Mouse (Mus musculus): ENCODE results near the gene Gpr182.
"Not testable (repeated sequence)": the region's sequence is repeated elsewhere in the genome, so short reads cannot be mapped to it uniquely, and the experiment has no call there.

The Gpr182 gene

GRCm38 (mm10) chr10:127751548-127751947 lies at the start of gene Gpr182:
Gpr182 (minus strand) TSS chr10:127751732.
- in situ Hi-C loops (cut with MboI, MseI), result no loop called here

GRCm38 (mm10) chr10:127800891-127801290 lies 49.4 kb upstream of the Gpr182 start, which contains the start of gene Rdh16:
Rdh16 (plus strand) TSS chr10:127801152.
- in situ Hi-C loops (cut with MboI, MseI), result no loop called here

- in situ Hi-C loops (cut with MboI, MseI), result no loop called here
Observed at GRCm38 (mm10) chr10:127799295-127799694, 47.8 kb upstream of the Gpr182 start.

- in situ Hi-C loops (cut with MboI, MseI), result not testable (repeated sequence)
Observed at GRCm38 (mm10) chr10:127785411-127785810, 33.9 kb upstream of the Gpr182 start.

- in situ Hi-C loops (cut with MboI, MseI), result not testable (repeated sequence)
Observed at GRCm38 (mm10) chr10:127782321-127782720, 30.8 kb upstream of the Gpr182 start.

- in situ Hi-C loops (cut with MboI, MseI), result no loop called here
Observed at GRCm38 (mm10) chr10:127776011-127776410, 24.5 kb upstream of the Gpr182 start, which contains the start of gene Rdh9. Rdh9 (plus strand) TSS chr10:127776386.

- in situ Hi-C loops (cut with MboI, MseI), result no loop called here
Observed at GRCm38 (mm10) chr10:127766564-127766963, 15.0 kb upstream of the Gpr182 start.

- in situ Hi-C loops (cut with MboI, MseI), result no loop called here
Observed at GRCm38 (mm10) chr10:127763914-127764680, 12.6 kb upstream of the Gpr182 start.

GRCm38 (mm10) chr10:127762926-127763325 lies 11.4 kb upstream of the Gpr182 start:
- in situ Hi-C loops (cut with MboI, MseI), result not testable (repeated sequence)

GRCm38 (mm10) chr10:127759181-127760110 lies 7.9 kb upstream of the Gpr182 start, which contains the start of the genes Rdh1 and Rdh16f1:
Rdh1 (plus strand) TSS chr10:127759721.
Rdh16f1 (plus strand) TSS chr10:127759787.
- in situ Hi-C loops (cut with MboI, MseI), result no loop called here

- in situ Hi-C loops (cut with MboI, MseI), result no loop called here
Observed at GRCm38 (mm10) chr10:127755770-127756468, 4.4 kb upstream of the Gpr182 start.

- in situ Hi-C loops (cut with MboI, MseI), result no loop called here
Observed at GRCm38 (mm10) chr10:127755246-127755645, 3.7 kb upstream of the Gpr182 start.

- in situ Hi-C loops (cut with MboI, MseI), result no loop called here
Observed at GRCm38 (mm10) chr10:127754566-127755166, 3.1 kb upstream of the Gpr182 start.

- in situ Hi-C loops (cut with MboI, MseI), result no loop called here
Observed at GRCm38 (mm10) chr10:127750136-127750777, 1.3 kb downstream of the Gpr182 start.

- in situ Hi-C loops (cut with MboI, MseI), result no loop called here
Observed at GRCm38 (mm10) chr10:127748847-127749612, 2.5 kb downstream of the Gpr182 start.

- in situ Hi-C loops (cut with MboI, MseI), result no loop called here
Observed at GRCm38 (mm10) chr10:127747254-127747653, 4.3 kb downstream of the Gpr182 start.

- in situ Hi-C loops (cut with MboI, MseI), result no loop called here
Observed at GRCm38 (mm10) chr10:127745886-127746285, 5.6 kb downstream of the Gpr182 start.

- in situ Hi-C loops (cut with MboI, MseI), result no loop called here
Observed at GRCm38 (mm10) chr10:127744661-127745060, 6.9 kb downstream of the Gpr182 start.

GRCm38 (mm10) chr10:127739661-127740161 lies 11.8 kb downstream of the Gpr182 start:
- in situ Hi-C loops (cut with MboI, MseI), result no loop called here

All from regulatory T cell (primary cell).